Mouse (Mus musculus) heart, postnatal 4 days (tissue): Measurements from ENCODE around the gene Tmem179b. TPM values are rescaled to one million over a fixed set of nuclear protein-coding genes. Genes with fewer than 3 reads are reported as not detected.
A peak's percentile ranks its signal among the peaks of the same experiment; 100 is the strongest.

Experiments
- DNase-seq: peaks from one replicate; pipeline ENCODE4 v3.0.0; 2021
- total RNA-seq, 2 experiments: library from RNA; stranded (reverse); gene quantifications; 2 replicates each; pipeline ENCODE4 v1.2.3; 2021

Tmem179b gene
- total RNA-seq, 2 experiments from 2014 or later: 16.6 to 17.1 TPM

DNA sequence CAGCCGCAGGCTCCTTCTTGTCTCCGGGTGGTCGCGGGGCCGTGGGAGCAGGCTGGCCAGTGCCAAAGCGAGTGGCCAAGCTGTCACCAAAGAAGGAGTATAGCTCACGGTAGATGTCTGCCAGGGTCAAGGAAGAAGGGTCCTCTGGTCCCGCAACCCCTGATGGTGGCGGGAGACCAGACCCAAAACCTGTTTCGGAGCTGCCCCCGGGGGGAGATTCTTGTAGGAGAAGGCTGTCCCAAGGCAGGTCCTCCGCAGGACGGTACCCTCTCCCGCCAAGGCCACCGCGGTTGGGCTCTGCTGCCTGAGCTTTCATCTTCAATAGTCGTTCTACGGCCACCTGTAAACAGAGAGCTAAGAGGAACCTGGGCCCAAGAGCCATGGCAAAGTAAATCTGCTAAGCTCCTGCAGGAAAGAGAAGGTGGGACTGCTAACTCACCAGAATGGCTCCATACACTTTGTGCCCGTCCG is 719 bp upstream of the Tmem179b start:
- DNase-seq: no peak

DNA sequence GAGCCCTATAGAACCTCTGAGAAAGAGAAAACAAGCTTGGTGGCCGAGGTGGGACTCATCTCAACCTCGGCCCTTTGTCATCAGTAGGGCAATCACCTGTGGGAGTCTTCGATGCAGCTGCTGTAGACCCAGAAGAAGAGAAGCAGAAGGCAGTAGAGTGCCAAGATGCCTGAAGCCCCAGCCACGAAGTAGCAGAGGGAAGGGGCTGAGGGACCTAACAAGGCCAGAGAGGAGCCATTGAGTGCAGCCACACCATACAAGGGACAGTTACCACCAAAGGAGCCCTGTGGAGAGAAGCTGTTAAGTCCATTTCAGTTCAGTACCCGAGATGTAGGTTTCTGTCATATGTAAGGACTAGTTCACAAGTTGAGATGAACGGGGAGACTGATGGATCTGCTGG is 858 bp downstream of the Tmem179b start:
- no peak for DNase-seq

DNA sequence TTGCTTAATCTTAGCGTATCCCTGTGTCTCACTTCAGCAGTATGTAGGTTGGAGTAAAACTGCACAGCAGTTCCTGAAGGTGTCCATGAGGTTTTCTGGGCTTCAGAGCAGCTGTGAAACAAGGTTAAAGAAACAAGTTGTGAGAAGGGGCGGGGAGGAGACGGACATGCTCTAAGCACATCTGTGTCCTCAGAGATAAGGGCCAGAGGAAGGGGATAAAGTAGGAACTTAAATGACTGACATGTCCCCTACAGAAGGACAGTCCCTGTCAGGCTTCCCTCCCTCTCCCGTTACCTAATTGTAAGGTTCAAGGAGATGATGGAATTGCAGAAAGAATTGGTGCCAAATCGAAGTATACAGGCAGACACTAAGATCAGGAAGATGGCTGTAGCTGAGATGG is 1.3 kb downstream of the Tmem179b start:
- DNase-seq: no peak

DNA sequence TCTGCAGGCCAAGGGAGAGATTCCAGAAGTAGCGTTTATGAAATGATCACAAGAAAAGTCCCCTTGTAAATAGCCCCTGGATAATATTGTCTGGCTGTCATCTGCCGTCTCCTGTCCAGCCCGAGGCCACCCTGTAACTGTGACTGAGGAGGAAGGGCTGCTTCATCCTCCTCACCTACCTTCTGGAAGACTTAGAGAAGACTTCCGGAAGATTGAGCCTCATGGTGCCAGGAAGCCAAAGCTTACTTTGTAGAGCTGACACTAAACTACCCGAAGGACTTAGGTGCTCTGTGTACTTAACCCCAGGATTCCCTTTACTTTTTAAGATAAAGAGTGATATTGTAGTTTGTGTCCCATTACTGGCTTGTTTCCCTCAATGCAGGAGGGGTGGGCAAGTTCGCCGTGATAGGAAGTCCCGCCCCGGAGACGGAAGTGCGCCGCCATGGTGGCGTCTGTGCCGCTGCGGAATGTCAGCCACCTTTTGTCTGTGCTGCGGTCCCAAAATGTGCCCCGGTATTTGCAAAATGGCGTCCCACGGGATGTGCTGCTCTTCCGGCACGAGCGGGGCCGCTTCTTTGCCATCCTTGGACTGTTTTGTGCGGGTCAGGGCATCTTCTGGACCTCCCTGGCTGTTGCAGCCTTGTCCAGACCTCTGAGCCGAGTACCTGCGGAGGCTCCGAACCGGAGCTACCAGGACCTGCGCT is 3.5 kb downstream of the Tmem179b start, which contains the start of gene Tmem223:
Gene Tmem223, plus strand, starts transcription at position 430 of the 704 bp plus-strand sequence.
- DNase-seq: peak; percentile 88

DNA sequence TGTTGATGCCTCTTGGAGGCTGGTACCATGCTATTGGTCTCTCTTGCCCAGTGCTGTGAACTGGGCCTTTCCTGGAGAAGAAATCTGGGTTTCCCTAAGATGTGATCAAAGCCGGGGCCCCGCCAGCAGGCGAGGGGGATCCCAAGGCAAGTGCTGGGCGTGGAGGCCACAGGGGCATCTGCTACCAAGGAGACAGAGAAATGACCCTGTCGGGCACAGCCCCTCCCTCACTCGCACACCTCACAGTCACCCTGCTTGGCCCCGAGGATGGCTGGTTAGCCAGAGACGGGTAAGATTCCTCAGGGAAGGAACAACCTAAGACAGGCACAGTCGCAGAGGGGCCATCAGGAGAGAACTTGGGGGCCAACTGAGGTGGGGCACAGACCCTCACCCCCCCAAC is 8.7 kb downstream of the Tmem179b start:
- DNase-seq: no peak

DNA sequence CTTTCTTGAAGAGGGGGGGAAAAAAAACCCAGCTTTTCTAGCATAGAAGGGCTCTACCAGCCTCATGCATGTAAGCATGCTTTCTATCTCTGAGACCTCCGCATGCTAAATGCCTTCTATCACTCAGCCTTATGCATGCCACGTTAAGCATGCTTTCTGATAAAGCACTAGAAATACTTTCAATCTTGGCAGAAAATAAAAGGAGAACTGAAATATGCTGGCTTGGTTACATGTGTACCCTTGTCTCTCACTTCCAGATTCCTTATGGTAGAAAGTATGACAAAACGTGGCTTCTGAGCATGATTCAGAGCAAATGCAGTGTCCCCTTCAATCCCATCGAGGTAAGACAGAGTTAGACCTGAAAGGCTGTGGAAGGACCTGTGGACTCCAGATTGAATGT is 11.0 kb downstream of the Tmem179b start:
- no peak for DNase-seq

DNA sequence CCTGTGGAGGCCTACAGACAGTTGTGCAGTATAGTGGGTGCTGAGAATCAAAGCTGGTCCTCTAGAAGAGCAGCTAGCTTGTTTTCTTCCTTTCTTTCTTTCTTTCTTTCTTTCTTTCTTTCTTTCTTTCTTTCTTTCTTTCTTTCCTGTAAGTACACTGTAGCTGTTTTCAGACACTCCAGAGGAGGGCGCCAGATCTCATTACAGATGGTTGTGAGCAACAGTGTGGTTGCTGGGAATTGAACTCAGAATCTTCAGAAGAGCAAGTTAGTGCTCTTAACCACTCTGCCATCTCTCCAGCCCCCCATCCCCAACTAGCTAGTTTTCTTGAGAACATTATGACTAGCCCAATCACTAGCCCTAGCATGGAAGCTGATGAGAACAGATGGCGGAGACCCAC is 13.5 kb downstream of the Tmem179b start:
- DNase-seq: peak; percentile 12

DNA sequence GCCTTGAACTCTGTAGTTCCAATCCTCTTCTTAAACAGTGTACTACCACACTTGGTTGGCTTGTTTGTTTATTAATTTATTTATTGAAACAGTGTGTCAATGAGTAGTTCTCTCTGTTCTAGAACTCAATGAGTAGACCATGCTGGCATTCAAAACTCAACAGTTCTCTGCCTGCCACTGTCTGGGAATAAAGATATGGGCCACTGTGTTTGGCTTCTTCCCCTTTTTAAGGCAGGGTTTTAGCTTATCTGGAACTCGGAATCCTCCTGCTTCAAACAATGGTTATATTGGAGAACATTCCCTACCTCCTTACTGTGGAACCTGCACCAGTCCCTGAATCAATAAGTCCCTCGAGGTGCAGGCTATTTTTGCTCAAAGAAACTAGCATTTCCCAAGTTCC is 15.4 kb downstream of the Tmem179b start:
- DNase-seq: no peak

DNA sequence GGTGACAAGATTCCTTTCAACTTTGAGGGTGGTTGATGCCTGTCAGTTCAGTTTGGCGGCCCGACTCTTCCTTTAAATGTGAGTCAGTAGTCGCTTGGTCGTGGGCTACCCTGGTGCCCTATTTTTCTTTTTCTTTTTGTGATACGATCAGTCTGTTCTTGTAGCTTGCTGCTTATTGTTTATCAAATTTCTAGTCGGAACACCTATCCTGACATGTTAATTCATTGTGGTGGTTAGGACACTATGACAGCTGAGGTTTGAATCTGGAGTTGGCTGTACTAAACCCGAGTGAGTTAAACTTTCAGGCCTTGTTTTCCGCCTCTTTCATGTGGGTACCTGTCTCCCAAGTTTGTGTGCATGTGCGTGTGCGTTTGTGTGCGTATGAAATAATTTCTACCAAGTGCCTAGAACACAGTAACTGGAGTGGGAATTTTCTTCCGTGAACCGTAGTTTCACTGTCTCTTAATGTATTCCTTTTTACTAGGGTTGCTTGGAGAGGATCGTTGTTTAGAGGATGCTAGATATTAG is 16.7 kb downstream of the Tmem179b start:
- DNase-seq: no peak

DNA sequence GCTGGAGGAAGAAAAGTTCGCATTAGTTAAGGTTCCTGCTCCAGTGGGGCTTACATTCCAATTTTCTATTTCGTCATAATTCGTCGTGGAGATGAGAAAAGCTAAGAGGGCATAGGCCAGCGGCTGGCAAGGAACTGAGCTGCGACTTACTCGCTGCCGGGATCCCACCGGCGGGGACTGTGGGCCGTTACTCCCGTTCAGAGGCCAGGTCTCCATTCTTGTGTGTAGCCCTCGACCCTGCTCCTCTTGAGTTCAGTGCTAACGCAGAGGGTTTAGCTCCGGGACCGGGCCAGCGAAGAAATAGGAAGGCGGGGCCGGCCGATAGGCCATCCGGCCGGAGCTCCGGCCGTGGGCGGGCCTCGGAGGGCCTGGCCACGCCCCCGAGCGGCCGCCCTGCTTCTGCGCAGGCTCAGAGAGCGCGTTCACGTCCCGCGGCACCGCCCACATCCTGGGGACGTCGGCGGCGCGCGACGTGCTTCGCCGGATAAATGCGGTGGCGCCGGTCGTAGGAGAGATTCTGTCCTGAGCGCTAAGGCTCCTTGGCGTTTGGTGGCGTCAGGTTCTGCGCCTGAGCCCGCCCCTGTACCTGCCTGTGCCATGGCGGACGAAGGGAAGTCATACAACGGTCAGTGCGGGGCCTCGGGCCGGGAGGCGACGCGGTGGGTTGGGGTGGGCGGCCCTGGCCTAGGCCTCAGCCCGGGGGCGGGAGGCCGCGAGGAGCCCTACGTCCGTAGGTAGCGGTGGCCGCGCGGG is 17.5 kb downstream of the Tmem179b start, which contains the start of gene Nxf1:
Gene Nxf1, plus strand, starts transcription at position 439 of the 753 bp plus-strand sequence.
- peak; percentile 96 for DNase-seq

DNA sequence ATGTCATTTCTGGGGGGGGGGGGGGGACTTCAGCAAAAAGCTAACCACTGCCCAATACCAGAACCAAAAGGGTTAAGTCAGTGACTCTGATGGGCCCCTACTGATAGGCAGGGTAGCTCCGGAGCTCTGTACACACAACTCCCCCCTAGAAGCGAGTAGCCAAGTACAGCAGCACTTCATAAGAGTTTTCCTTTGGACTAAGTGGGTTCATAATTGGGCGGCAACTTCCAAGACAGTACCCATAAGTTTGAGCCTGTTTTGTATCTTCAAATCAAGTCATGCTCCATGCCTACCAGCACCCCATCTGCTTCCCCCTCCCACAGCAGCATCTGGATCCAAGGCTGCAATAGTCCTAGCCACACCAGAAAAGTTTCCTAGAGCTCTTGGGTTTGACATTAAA is 18.6 kb downstream of the Tmem179b start:
- DNase-seq: no peak

DNA sequence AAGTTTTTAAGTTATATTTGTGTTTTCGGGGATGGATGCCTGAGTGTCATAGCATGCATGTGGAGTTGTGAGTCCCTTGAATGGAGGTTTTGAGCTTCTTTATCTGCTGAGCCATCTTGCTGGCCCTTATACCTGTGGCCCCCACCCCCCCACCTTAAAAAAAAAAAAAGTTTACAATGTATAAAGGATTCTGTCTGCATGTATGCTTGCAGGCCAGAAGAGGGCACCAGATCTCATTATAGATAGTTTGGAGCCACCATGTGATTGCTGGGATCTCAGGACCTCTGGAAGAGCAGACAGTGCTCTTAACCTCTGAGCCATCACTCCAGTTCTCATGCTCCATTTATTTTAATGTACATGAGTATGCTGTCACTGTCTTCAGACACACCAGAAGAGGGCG is 26.9 kb downstream of the Tmem179b start:
- no peak for DNase-seq

DNA sequence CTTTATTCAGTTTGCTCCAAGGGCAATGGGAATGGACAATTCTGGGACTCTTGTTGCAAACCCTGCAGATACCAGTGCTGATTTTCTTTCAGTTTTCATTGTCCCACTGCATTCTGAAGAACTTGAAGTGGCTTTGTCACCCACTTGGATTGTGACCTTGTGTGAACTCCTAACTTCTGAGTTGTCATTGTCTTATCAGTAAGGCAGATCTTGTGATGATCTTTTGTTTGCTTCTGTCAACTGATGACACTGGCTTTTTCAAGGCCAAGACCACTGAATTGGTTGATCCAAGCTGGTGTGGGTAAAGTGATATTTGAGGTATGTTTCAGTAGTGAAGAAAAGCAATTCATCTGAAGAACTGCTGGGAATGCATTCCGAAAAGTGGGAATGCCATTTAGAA is 28.9 kb downstream of the Tmem179b start:
- DNase-seq: no peak

DNA sequence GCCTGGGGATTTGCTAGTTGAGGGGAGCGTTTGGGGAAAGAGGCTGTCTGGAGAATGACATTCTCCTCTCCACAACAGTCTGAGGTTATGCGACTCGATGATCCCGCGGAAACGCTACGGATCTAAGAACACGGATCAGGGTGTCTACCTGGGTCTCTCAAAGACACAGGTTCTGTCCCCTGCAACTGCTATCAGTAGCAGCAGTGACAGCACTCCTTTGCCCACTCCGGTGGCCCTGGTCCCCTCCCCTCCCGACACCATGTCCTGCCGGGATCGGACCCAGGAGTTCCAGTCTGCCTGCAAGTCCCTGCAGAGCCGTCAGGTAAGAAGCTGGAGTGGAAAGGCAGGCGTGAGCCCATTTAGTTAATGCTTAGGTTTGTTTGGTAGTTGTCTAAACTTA is 32.1 kb downstream of the Tmem179b start:
- DNase-seq: no peak

DNA sequence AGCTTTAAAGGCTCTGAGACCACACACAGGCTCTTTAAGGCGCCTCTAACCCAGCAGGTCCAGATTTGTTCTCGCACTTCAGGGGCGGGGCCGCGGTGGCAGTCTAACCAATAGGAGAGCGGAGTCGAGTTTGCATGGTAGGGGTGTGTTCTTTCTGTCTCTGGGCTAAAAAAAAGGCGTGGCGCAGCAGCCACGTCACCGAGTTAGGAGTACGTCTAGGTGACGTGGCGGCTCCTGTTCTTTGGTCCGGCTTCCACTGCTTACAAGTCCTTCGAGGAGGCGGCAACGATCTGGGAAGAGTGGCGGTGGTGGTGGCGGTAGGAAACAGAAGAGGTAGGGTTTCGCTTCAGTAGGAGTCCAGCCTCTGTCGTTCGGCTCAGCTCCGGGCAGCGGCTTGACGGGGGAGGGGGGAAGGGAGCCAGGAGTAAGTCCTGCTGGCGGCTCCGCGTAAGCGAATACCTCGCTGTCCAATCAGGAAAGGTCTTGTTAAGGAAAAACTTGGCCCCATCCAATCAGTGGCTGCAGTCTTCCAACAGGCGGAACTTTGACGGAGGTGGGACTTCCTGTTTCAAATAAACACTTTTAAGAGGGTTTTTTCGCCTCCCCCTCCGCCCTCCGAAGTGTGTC is 32.9 kb downstream of the Tmem179b start, which contains the start of gene Stx5a:
Gene Stx5a, plus strand, starts transcription at position 171 of the 627 bp plus-strand sequence.
- DNase-seq: peak; percentile 95

DNA sequence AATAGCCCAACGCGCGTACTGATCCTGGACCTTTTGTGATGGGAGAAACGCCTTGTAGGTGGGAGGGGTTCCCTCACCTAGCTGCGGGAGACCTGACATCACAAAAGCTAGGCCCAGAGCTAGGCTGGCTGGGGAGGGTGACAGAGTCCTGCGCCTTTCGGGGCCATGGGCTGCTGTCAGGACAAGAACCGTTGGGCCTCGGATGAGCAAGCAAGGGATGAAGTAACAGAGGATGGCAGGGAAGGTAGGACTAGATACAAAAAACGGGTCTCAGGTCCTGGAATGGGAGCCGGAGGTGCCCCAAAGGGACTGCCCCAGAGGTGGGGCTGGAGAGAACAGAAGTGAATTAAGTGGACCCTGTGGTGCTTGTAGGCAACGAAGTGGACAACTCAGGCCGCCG is 33.7 kb downstream of the Tmem179b start, which contains the start of gene 1700092M07Rik:
Gene 1700092M07Rik, plus strand, starts transcription at position 116 of the 400 bp plus-strand sequence.
- peak; percentile 22 for DNase-seq

DNA sequence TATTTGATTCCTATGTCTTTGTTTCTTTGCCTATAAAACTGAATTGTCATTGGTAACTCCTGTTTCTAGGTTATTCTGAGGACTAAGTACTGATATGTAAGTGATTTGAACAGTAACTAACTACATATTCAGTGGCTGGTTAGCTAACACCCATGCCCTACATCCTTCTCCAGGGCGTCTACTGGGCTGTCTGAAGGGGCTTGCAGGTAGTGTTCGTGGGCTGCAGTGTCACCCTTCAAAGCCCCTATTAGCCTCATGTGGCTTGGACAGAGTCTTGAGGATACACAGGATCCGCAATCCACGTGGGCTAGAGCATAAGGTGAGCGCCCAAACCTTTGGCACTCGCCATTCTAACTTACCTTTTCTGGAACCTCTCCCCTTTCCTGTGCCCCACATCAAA is 34.6 kb downstream of the Tmem179b start:
- DNase-seq: no peak

DNA sequence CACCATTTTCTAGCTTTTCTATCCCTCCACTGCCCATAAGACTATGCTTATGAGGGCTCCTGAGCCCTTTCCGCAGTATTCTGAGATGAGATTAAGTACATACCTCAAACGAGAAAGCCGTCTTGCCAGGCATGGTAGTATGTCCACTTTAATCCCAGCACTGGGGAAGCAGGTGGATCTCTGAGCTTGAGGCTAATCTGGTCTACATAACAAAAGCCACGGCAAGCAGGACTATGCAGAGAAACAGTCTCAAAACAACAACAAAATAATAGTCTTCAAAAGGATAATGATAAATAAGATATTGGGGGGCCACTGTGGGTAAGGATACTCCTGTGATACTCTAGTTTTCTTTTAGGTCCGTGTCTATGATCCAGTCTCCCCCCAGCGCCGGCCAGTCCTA is 35.4 kb downstream of the Tmem179b start:
- no peak for DNase-seq

DNA sequence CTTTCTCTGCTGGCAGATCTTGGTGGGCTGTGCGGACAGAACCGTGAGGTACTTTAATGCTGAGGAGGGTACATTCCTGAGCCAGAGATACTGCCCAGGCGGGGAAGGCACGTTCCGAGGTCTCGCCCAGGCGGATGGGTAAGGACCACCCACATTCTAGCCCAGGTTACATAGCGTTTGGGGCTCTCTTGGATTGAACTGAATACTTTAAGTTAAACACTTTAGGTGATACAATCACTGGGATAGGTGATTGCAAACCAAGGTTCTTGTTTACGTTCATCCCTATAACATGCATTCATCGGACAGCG is 38.2 kb downstream of the Tmem179b start:
- DNase-seq: no peak

DNA sequence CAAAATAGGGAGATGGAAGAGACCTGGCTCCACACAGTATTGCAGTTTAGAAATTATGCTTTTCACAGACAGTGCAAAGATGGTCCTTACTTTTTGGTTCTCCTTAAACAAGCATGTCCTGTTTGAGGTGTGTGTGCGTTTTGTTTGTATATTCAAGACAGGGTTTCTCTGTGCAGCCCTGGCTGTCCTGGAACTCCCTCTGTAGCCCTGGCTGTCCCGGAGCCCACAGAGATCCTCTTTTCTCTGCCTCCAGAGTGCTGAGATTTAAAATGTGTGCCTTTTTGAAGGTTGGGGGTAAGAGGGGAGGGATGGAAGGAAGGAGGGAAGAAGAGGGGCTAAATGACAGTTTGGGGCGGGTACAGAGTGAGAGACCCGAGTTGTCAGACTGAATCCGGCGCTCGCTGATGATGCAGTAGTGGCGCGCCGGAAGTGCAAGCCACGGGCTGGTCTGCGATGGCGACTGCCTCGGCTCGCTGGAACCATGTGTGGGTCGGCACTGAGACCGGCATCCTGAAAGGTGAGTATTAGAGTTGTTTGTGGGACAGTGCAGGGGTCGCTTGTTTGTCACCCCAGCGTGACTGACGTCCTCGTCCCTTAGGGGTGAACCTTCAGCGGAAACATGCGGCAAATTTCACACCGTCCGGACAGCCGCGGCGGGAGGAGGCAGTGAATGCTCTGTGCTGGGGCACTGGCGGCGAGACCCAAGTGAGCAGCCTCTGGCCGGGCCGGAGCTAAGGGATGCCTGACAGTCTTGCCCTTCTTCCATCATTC is 38.7 kb downstream of the Tmem179b start, which contains the start of gene Wdr74:
Gene Wdr74, plus strand, starts transcription at position 439 of the 771 bp plus-strand sequence.
- peak; percentile 94 for DNase-seq

DNA sequence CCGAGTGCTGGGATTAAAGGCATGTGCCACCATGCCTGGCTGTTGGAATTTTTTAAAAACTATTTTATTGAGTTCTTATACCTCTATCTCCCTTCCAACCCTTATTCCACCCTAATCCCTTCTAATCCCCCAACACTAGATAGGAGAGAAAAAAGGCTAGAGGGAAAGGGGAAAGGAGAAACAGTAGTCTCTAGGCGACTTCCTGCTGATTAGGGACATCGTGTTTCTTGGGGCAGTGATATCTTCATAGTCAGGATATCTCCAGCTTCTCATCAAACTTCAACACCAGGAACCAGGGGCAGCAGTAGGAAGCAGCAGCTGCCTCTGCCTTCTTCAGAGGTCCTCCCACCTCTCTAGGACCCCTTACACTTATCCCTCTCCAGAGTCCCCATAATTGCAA is 39.9 kb downstream of the Tmem179b start:
- DNase-seq: no peak
